Mouse (Mus musculus) C2C12 (cell line): Measurements from ENCODE around the gene Rpl11.

Source experiments
- CEBPB ChIP-seq: IDR thresholded peaks from one replicate; pipeline ENCODE4 v1.6.1; 2011; ENCODE audit warnings: low read depth, mild to moderate bottlenecking, control low read depth, moderate library complexity
- CTCF ChIP-seq: IDR thresholded peaks from one replicate; pipeline ENCODE4 v1.5.1; 2011; ENCODE audit not compliant: control insufficient read depth, insufficient read depth, insufficient read length
- FOSL1 ChIP-seq: IDR thresholded peaks from one replicate; pipeline ENCODE4 v1.8.0; 2011; ENCODE audit warnings: mild to moderate bottlenecking, low read length; ENCODE audit not compliant: poor library complexity, insufficient read depth, severe bottlenecking
- MAX ChIP-seq: IDR thresholded peaks from one replicate; pipeline ENCODE4 v1.6.1; 2011; ENCODE audit warnings: mild to moderate bottlenecking, control low read depth
- MYOG ChIP-seq: IDR thresholded peaks from one replicate; pipeline ENCODE4 v1.6.1; 2011; ENCODE audit not compliant: control insufficient read depth, insufficient read length; ENCODE audit errors: extremely low read depth
- USF1 ChIP-seq: IDR thresholded peaks from one replicate; pipeline ENCODE4 v1.6.1; 2011; ENCODE audit warnings: low read depth, mild to moderate bottlenecking, control low read depth, moderate library complexity

GRCm38 (mm10) chr4:135985769-135986168, 67.5 kb downstream of the Rpl11 start:
- TF ChIP-seq CTCF (no peak), MYOG (no peak), MAX (no peak), CEBPB (no peak), USF1 (no peak), FOSL1 (no peak)
